Mouse (Mus musculus): ENCODE results near the gene Spop. TPM values are rescaled to one million over a fixed set of nuclear protein-coding genes. Genes with fewer than 3 reads are reported as not detected.
A peak's percentile ranks its signal among the peaks of the same experiment; 100 is the strongest.

Spop gene
- polyA plus RNA-seq, 1 experiment from 2014 or later: 112 TPM

GRCm38 (mm10) chr11:95519299-95519698 lies 105.4 kb downstream of the Spop start:
- no peaks in the 10 kb centered on the region for H3K36me3 ChIP-seq (ENCODE audit: insufficient read depth)
- H3K9me3 ChIP-seq (ENCODE audit: low read depth, low read length): no peaks in the 10 kb centered on the region
- 0 out of 2 replicates have a peak, but pooled peaks cover under 1% of the 10 kb centered on the region for H3K4me1 ChIP-seq (ENCODE audit: insufficient read depth)
- H3K4me3 ChIP-seq (ENCODE audit: low read depth, low read length): no peak overlapping the region
- ATAC-seq (ENCODE audit: insufficient read depth) (no peak), DNase-seq (no peak)
- WGBS: 58% methylated on average over 10 of the region's 10 CpGs
- no peak for TF ChIP-seq CTCF (IDR thresholded peaks at IDR 0.05; ENCODE audit: low read depth)
- no peak overlapping the region for H3K4me2 ChIP-seq
- H3K27me3 ChIP-seq (ENCODE audit: insufficient read depth, low read length): peaks cover 28% of the 10 kb centered on the region
- H3K27ac ChIP-seq (ENCODE audit: low read depth): no peak overlapping the region
- H3K9ac ChIP-seq: no peak overlapping the region

- H3K27ac ChIP-seq (ENCODE audit: low read depth): no peak overlapping the region
- WGBS: 74% methylated on average over 3 of the region's 3 CpGs
These were observed 106.1 kb downstream of the Spop start for GRCm38 (mm10) chr11:95519996-95520395.

GRCm38 (mm10) chr11:95520456-95521072 lies 106.7 kb downstream of the Spop start:
- 5% methylated on average over 27 of the region's 27 CpGs for WGBS
- Histone ChIP-seq H3K27me3 (ENCODE audit: insufficient read depth, low read length) (peaks cover 15% of the 10 kb centered on the region), H3K27ac (ENCODE audit: low read depth) (no peak overlapping the region), H3K4me1 (ENCODE audit: insufficient read depth) (no peaks in the 10 kb centered on the region), H3K9ac (no peak overlapping the region), H3K4me3 (ENCODE audit: low read depth, low read length) (peak overlapping the region; percentile 15), H3K4me2 (peak overlapping the region; percentile 52), H3K9me3 (ENCODE audit: low read depth, low read length) (no peaks in the 10 kb centered on the region), H3K36me3 (ENCODE audit: insufficient read depth) (no peaks in the 10 kb centered on the region)
- ATAC-seq (ENCODE audit: insufficient read depth) (peak; percentile 75), DNase-seq (peak; percentile 94)
- TF ChIP-seq CTCF (IDR thresholded peaks at IDR 0.05; ENCODE audit: low read depth): peak; percentile 99

More at GRCm38 (mm10) chr11:95519996-95520395, 106.1 kb downstream of the Spop start:
- TF ChIP-seq CTCF (IDR thresholded peaks at IDR 0.05; ENCODE audit: low read depth): no peak
- ATAC-seq (ENCODE audit: insufficient read depth) (no peak), DNase-seq (no peak)
- H3K9me3 ChIP-seq (ENCODE audit: low read depth, low read length): no peaks in the 10 kb centered on the region
- no peaks in the 10 kb centered on the region for H3K4me1 ChIP-seq (ENCODE audit: insufficient read depth)
- H3K36me3 ChIP-seq (ENCODE audit: insufficient read depth): no peaks in the 10 kb centered on the region
- H3K27me3 ChIP-seq (ENCODE audit: insufficient read depth, low read length): peaks cover 21% of the 10 kb centered on the region
- H3K9ac ChIP-seq: no peak overlapping the region
- no peak overlapping the region for H3K4me3 ChIP-seq (ENCODE audit: low read depth, low read length)
- no peak overlapping the region for H3K4me2 ChIP-seq

DNA sequence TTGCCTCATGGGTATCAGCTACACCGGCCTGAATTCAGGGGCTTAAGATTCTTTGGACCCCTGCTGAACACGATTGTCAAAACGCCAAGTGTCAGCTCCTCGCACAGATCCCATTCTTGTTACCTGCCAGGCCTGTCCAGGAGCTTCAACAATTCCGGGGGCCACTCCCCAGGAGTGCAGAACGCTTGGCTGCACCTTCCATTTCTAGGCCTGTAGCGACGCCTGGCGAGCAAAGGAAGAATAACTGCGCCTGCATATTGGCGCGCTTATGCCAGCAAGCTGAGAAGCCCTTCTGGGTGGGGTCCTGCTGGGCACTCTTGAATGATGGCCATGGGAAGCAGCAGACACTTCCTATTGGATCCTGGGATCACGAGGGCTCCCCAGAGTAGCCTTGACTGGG lies 107.7 kb downstream of the Spop start:
- TF ChIP-seq CTCF (IDR thresholded peaks at IDR 0.05; ENCODE audit: low read depth): peak; percentile 96
- H3K9me3 ChIP-seq (ENCODE audit: low read depth, low read length): no peaks in the 10 kb centered on the region
- WGBS: 2% methylated on average over 13 of the region's 13 CpGs
- H3K4me3 ChIP-seq (ENCODE audit: low read depth, low read length): peak overlapping the region; percentile 17; the same call in 1 of the 2 replicates
- H3K9ac ChIP-seq: no peak overlapping the region
- H3K27me3 ChIP-seq (ENCODE audit: insufficient read depth, low read length): 0 out of 2 replicates have a peak, but pooled peaks cover 7% of the 10 kb centered on the region
- peak overlapping the region; percentile 52 for H3K4me2 ChIP-seq
- H3K36me3 ChIP-seq (ENCODE audit: insufficient read depth): no peaks in the 10 kb centered on the region
- ATAC-seq (ENCODE audit: insufficient read depth) (peak; percentile 33; the same call in 1 of the 2 replicates), DNase-seq (peak; percentile 91)
- no peak overlapping the region for H3K27ac ChIP-seq (ENCODE audit: low read depth)
- H3K4me1 ChIP-seq (ENCODE audit: insufficient read depth): no peaks in the 10 kb centered on the region

- TF ChIP-seq CTCF (IDR thresholded peaks at IDR 0.05; ENCODE audit: low read depth): no peak
- Histone ChIP-seq H3K4me2 (no peak overlapping the region), H3K4me3 (ENCODE audit: low read depth, low read length) (no peak overlapping the region), H3K9me3 (ENCODE audit: low read depth, low read length) (no peaks in the 10 kb centered on the region), H3K4me1 (ENCODE audit: insufficient read depth) (no peaks in the 10 kb centered on the region), H3K27me3 (ENCODE audit: insufficient read depth, low read length) (no peaks in the 10 kb centered on the region), H3K36me3 (ENCODE audit: insufficient read depth) (no peaks in the 10 kb centered on the region), H3K27ac (ENCODE audit: low read depth) (no peak overlapping the region), H3K9ac (no peak overlapping the region)
- 74% methylated on average over 8 of the region's 8 CpGs for WGBS
- DNase-seq (no peak), ATAC-seq (ENCODE audit: insufficient read depth) (no peak)
These were observed 113.4 kb downstream of the Spop start for GRCm38 (mm10) chr11:95527307-95527706.

- no peak for TF ChIP-seq CTCF (IDR thresholded peaks at IDR 0.05; ENCODE audit: low read depth)
- DNase-seq (no peak), ATAC-seq (ENCODE audit: insufficient read depth) (no peak)
- Histone ChIP-seq H3K27me3 (ENCODE audit: insufficient read depth, low read length) (no peaks in the 10 kb centered on the region), H3K4me1 (ENCODE audit: insufficient read depth) (no peaks in the 10 kb centered on the region), H3K27ac (ENCODE audit: low read depth) (no peak overlapping the region), H3K9ac (no peak overlapping the region), H3K4me3 (ENCODE audit: low read depth, low read length) (no peak overlapping the region), H3K4me2 (no peak overlapping the region), H3K36me3 (ENCODE audit: insufficient read depth) (no peaks in the 10 kb centered on the region), H3K9me3 (ENCODE audit: low read depth, low read length) (no peaks in the 10 kb centered on the region)
- WGBS: 78% methylated on average over 3 of the region's 3 CpGs
These were observed 114.4 kb downstream of the Spop start for GRCm38 (mm10) chr11:95528231-95528630.

DNA sequence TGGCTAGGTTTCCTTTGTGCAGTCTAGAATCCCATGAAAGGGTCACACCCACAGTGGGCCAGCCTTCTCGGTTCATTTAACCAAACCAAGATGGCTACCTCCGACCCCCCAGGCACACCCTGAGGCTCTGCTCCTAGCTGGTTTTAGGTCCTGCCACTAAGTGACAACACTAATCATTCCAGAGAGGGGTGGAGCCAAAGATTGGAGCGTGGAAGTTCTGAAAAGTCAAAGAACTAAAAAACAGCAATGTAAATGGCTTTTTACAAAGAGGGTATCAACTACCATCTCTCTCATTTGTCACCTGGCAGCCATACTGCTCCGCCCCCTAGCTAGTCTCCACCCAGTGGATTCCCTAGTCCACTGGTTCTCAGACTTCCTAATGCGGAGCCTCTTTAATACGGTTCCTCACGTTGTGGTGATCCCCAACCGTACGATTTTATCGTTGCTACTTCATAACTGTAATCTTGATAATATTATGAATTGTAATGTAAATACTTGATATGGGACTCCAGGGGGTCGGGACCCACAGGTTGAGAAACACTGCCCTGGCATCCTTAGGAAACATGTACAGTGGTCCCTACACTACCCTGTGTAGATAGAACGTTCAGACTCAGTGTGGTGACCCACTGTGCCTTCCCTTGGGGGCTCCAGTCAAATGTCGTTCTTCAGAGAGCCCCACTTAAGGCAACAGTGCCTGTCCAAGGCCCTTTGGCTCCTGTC lies 118.6 kb downstream of the Spop start:
- no peaks in the 10 kb centered on the region for H3K9me3 ChIP-seq (ENCODE audit: low read depth, low read length)
- DNase-seq (no peak), ATAC-seq (ENCODE audit: insufficient read depth) (no peak)
- H3K4me2 ChIP-seq: no peak overlapping the region
- no peak overlapping the region for H3K9ac ChIP-seq
- H3K4me1 ChIP-seq (ENCODE audit: insufficient read depth): no peaks in the 10 kb centered on the region
- TF ChIP-seq CTCF (IDR thresholded peaks at IDR 0.05; ENCODE audit: low read depth): no peak
- H3K27ac ChIP-seq (ENCODE audit: low read depth): no peak overlapping the region
- no peaks in the 10 kb centered on the region for H3K36me3 ChIP-seq (ENCODE audit: insufficient read depth)
- H3K27me3 ChIP-seq (ENCODE audit: insufficient read depth, low read length): no peaks in the 10 kb centered on the region
- 60% methylated on average over 13 of the region's 13 CpGs for WGBS
- no peak overlapping the region for H3K4me3 ChIP-seq (ENCODE audit: low read depth, low read length)
